Mouse (Mus musculus) E14TG2a.4 (cell line): ENCODE results near the gene Vcam1.

Experiments used
- H3K27me3 ChIP-seq: 2 replicates; pipeline ENCODE4 v1.6.1; 2014; ENCODE audit warnings: low read length, control low read depth; ENCODE audit not compliant: insufficient read depth
- H3K36me3 ChIP-seq: 2 replicates; pipeline ENCODE4 v1.6.1; 2014; ENCODE audit warnings: low read length, control low read depth; ENCODE audit not compliant: insufficient read depth
- H3K4me1 ChIP-seq: replicated peaks from 2 replicates; pipeline ENCODE4 v1.6.1; 2014; ENCODE audit warnings: low read depth, low read length, control low read depth
- H3K4me3 ChIP-seq: replicated peaks from 2 replicates; pipeline ENCODE4 v1.5.1; 2014; ENCODE audit warnings: mild to moderate bottlenecking, low read length
- H3K9me3 ChIP-seq: 2 replicates; pipeline ENCODE4 v1.6.1; 2014; ENCODE audit warnings: low read length, control low read depth
- CTCF ChIP-seq: conservative IDR thresholded peaks from 2 replicates; pipeline ENCODE4 v1.5.1; 2014; ENCODE audit warnings: low read length
- NANOG ChIP-seq: IDR thresholded peaks from 2 replicates; pipeline ENCODE4 v1.6.1; 2014; ENCODE audit warnings: borderline replicate concordance, low read length, mixed read lengths
- POU5F1 ChIP-seq: IDR thresholded peaks from 2 replicates; pipeline ENCODE4 v1.6.1; 2014; ENCODE audit warnings: low read length, borderline replicate concordance

The Vcam1 gene

GRCm38 (mm10) chr3:116129259-116129738 is at the start of gene Vcam1:
Vcam1 (minus strand) TSS chr3:116129688.
- Histone ChIP-seq H3K4me1 (no peaks in the 10 kb centered on the region), H3K27me3 (0 out of 2 replicates have a peak, but pooled peaks cover 2% of the 10 kb centered on the region), H3K36me3 (no peaks in the 10 kb centered on the region), H3K9me3 (no peaks in the 10 kb centered on the region), H3K4me3 (no peak within 1 kb of the TSS)
- TF ChIP-seq CTCF (no peak), POU5F1 (no peak), NANOG (no peak)

DNA sequence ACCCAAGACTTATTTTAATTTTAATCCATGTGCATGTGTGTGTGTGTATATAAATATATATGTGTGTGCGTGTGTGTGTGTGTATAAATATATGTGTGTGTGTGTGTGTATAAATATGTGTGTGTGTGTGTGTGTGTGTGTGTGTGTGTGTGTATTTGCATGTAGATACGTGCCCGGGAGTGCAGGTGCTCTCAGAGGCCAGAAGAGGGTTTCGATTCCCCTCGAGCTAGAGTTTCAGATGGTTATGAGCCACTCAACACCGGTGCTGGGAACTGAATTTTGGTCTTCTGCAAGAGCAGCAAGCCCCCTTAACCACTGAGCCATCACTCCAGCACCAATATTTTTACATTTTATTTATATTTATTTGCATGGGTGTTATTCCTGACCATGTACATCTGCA is 45.6 kb upstream of the Vcam1 start:
- TF ChIP-seq NANOG = no peak
- TF ChIP-seq POU5F1 = no peak
- no peak for TF ChIP-seq CTCF
- H3K4me3 ChIP-seq = no peak overlapping the region
- no peaks in the 10 kb centered on the region for H3K4me1 ChIP-seq
- H3K36me3 ChIP-seq = no peaks in the 10 kb centered on the region
- no peaks in the 10 kb centered on the region for H3K9me3 ChIP-seq
- no peaks in the 10 kb centered on the region for H3K27me3 ChIP-seq

DNA sequence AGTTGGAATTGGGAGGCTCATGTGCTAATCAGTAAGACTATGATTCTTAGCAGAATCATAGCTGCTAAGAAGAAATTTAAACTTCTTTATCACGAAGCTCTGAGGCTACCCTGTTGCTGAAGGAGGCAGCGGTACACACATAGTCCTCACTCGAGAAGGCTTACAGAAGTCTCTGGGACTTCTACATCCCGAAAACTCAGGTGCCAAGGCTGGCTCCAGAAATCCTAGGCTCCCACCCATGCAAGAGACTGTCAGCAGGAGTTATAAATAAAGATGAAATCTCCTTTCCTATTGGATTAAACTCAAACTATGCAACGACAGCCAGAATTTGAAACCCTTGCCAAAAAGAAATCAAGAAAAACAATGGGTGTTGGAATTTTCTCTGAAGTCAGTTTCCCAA is 42.0 kb upstream of the Vcam1 start:
- no peaks in the 10 kb centered on the region for H3K27me3 ChIP-seq
- H3K4me3 ChIP-seq = no peak overlapping the region
- no peaks in the 10 kb centered on the region for H3K9me3 ChIP-seq
- TF ChIP-seq POU5F1 (no peak), NANOG (no peak), CTCF (no peak)
- H3K36me3 ChIP-seq = no peaks in the 10 kb centered on the region
- no peaks in the 10 kb centered on the region for H3K4me1 ChIP-seq

DNA sequence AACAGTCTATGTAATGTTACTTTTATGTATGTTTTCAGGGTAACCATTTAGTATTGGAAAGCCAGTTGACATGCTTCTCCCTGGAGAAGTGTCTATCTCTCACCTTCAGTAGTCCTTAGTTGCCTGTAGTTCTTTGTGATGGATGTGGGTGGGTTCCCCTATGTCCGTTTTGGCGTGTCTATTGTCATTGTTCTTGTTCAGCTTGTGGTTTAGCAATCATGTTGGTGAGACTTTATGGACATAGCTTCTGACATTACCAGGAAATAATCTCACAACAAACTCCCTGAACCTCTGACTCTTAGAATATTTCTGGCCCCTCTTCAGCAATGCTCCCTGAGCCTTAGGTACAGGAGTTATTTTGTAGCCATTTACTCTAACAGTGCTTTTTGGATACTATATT is 38.6 kb upstream of the Vcam1 start:
- no peaks in the 10 kb centered on the region for H3K36me3 ChIP-seq
- H3K9me3 ChIP-seq = no peaks in the 10 kb centered on the region
- TF ChIP-seq NANOG (no peak), POU5F1 (no peak), CTCF (no peak)
- H3K4me1 ChIP-seq = no peaks in the 10 kb centered on the region
- H3K4me3 ChIP-seq = no peak overlapping the region
- no peaks in the 10 kb centered on the region for H3K27me3 ChIP-seq

DNA sequence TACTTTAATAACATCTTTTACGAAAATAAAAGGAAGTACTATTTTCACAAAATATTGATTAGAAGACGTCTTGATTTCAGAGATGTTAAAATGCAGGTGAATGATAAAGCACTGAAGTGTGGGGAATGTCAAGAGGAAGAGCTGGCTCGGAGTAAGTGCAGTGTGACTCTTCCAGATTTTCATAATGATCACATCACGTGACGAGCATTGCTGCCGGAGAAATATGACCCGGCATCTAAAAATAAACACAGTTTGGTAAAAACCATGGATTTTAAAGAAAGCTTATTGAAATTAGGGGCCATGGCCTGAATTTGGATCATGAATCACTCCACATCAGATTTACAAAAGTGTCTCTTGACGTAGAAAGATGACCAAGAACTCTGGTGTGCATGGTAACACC is 36.8 kb upstream of the Vcam1 start:
- TF ChIP-seq CTCF (no peak), NANOG (no peak), POU5F1 (no peak)
- Histone ChIP-seq H3K4me1 (no peaks in the 10 kb centered on the region), H3K4me3 (no peak overlapping the region)

GRCm38 (mm10) chr3:116165030-116165429 is 35.5 kb upstream of the Vcam1 start:
- Histone ChIP-seq H3K4me1 (no peaks in the 10 kb centered on the region), H3K36me3 (no peaks in the 10 kb centered on the region)

More for the DNA sequence above, 36.8 kb upstream of the Vcam1 start:
- no peaks in the 10 kb centered on the region for H3K36me3 ChIP-seq
- no peaks in the 10 kb centered on the region for H3K27me3 ChIP-seq
- H3K9me3 ChIP-seq = no peaks in the 10 kb centered on the region

GRCm38 (mm10) chr3:116163517-116163916 is 34.0 kb upstream of the Vcam1 start:
- Histone ChIP-seq H3K27me3 (no peaks in the 10 kb centered on the region), H3K4me3 (no peak overlapping the region), H3K9me3 (no peaks in the 10 kb centered on the region), H3K36me3 (no peaks in the 10 kb centered on the region), H3K4me1 (no peaks in the 10 kb centered on the region)
- TF ChIP-seq POU5F1 (no peak), NANOG (no peak), CTCF (no peak)

More at GRCm38 (mm10) chr3:116165030-116165429, 35.5 kb upstream of the Vcam1 start:
- no peak for TF ChIP-seq NANOG
- TF ChIP-seq CTCF = no peak
- TF ChIP-seq POU5F1 = no peak
- Histone ChIP-seq H3K9me3 (no peaks in the 10 kb centered on the region), H3K27me3 (no peaks in the 10 kb centered on the region), H3K4me3 (no peak overlapping the region)

- no peaks in the 10 kb centered on the region for H3K4me1 ChIP-seq
- TF ChIP-seq CTCF = no peak
- TF ChIP-seq POU5F1 = no peak
- no peak for TF ChIP-seq NANOG
- H3K36me3 ChIP-seq = no peaks in the 10 kb centered on the region
- no peaks in the 10 kb centered on the region for H3K27me3 ChIP-seq
- H3K9me3 ChIP-seq = no peaks in the 10 kb centered on the region
- no peak overlapping the region for H3K4me3 ChIP-seq
These were observed 32.7 kb upstream of the Vcam1 start for GRCm38 (mm10) chr3:116162097-116162666.

DNA sequence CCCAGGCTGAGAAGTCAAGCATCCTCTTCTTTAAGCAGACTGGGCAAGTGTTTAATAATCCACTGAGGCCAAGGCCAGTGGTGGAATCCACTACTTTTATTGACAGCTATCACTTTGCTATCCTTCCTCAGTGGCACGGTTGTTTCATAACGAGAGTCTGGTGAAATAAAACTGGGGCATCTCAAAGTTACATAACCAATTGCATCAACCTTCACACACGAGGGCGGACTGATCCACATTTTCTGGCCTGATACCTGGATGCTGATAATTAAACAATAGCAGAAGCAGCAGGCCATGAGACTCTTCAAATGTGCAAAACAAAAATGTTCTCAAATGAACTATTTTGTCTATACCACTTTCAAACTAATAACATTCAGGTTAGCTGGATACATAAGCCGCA is 29.9 kb upstream of the Vcam1 start:
- no peak overlapping the region for H3K4me3 ChIP-seq
- no peaks in the 10 kb centered on the region for H3K4me1 ChIP-seq
- H3K27me3 ChIP-seq = no peaks in the 10 kb centered on the region
- TF ChIP-seq POU5F1 (no peak), NANOG (no peak), CTCF (no peak)
- no peaks in the 10 kb centered on the region for H3K36me3 ChIP-seq
- no peaks in the 10 kb centered on the region for H3K9me3 ChIP-seq
